Mouse (Mus musculus): Measurements from ENCODE around the gene Spred2. TPM values are rescaled to one million over a fixed set of nuclear protein-coding genes. Genes with fewer than 3 reads are reported as not detected.

Spred2 gene
- polyA plus RNA-seq, 1 experiment from 2014 or later = 6.7 TPM

DNA sequence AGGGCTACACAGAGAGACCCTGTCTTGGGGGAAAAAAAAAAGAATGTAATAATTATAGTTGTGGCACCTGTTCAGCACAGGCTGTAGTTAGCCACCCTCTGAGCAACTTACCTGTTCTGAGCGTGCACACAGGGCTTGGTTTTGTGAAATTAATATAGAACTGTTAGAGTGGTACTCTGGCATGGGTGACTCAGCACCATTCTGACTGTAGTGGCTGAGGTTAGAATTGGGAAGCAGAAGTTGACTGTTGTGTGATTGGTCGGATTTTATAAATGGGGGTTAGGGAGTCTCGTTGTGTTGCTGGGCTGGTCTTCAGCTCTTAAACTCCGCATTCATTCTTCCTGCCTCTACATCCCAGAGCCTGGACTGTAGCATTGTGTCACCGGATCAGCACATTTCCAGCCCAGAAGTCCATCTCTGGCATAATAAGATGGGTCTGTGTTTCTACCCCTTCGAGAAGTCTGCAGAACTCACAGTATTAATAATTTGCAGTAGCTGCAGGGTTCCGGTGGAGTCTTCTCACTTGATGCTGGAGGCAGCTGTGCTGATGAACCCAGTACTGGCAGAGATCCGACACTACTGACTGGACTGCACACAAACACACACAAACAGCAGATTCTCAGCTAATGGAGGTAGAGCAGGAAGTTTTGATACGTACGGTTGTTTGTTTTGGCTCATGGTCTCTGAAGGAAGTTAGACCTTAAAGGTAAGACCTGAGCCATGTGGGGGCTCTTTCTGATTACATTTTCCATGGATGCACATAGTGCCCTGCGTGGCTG, 5.1 kb downstream of the Spred2 start:
- Histone ChIP-seq H3K27me3 (ENCODE audit: insufficient read depth, poor library complexity, severe bottlenecking) (no peaks in the 10 kb centered on the region), H3K27ac (no peak overlapping the region), H3K4me3 (no peak overlapping the region), H3K36me3 (no peaks in the 10 kb centered on the region), H3K9me3 (no peaks in the 10 kb centered on the region), H3K4me1 (peaks cover 26% of the 10 kb centered on the region)
- no peak for DNase-seq (ENCODE audit: low spot score)
- 80% methylated on average over 11 of the region's 11 CpGs for WGBS

DNA sequence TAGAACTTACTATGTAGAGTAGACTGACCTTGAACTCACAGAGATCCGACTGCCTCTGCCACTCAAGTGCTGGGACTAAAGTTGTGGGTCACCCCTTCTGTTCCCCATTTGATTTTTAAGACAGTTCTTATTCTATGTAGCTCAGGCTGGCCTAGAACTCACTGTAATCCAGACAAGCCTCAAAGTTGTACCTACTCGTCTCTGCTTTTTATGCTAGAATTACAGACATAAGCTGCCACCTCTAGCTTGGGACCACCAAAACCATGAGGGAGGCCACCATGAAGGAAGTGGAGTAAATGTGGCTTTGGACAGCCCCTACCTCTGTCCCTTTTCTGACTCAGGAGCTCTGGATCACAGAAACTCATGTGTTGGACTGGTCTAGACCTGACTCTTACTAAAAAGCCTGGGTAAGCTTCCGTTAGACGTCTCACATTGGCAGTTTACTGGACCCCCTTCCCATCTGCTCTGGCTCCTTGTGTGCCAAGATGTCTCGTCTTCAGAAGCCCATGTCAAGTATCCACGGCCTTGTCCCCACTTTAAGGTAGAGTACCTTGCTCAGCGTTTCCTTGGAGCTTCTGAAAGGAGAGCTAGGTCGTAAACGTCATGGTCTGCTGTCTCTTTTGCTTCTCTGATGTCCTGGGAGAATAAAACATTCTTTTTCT, 7.5 kb downstream of the Spred2 start:
- H3K27ac ChIP-seq = no peak overlapping the region
- H3K27me3 ChIP-seq (ENCODE audit: insufficient read depth, poor library complexity, severe bottlenecking) = no peaks in the 10 kb centered on the region
- 88% methylated on average over 9 of the region's 9 CpGs for WGBS
- H3K36me3 ChIP-seq = no peaks in the 10 kb centered on the region
- no peak for DNase-seq (ENCODE audit: low spot score)
- H3K4me3 ChIP-seq = no peak overlapping the region
- H3K9me3 ChIP-seq = no peaks in the 10 kb centered on the region
- peaks cover 39% of the 10 kb centered on the region for H3K4me1 ChIP-seq

DNA sequence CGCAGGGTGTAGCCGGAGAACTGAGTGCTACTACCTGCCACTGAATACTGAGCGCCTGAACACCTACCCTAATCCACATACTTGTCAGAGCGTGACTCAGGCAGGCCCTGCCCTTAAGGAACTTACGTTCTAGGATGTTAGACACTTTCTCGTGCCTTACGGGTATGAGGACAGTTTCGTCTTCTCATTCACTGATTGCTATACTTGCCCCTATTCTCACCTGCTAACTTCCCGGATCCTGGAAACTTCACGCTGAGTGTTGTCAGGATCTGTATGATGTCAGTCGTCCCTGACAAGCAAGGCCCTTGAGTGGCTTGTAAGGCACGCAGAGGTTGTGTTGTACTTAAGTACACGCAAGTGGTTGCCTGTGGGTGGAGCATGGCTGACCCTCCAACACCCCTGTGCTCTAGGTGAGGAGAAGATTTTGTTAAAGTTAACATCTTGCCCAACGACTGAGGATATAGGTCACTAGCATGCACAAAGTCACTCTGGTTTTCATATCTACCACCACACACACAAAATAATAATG, 8.9 kb downstream of the Spred2 start:
- H3K36me3 ChIP-seq = no peaks in the 10 kb centered on the region
- no peak overlapping the region for H3K27ac ChIP-seq
- WGBS = 59% methylated on average over 14 of the region's 14 CpGs
- no peak for DNase-seq (ENCODE audit: low spot score)
- no peaks in the 10 kb centered on the region for H3K9me3 ChIP-seq
- H3K27me3 ChIP-seq (ENCODE audit: insufficient read depth, poor library complexity, severe bottlenecking) = no peaks in the 10 kb centered on the region
- H3K4me1 ChIP-seq = peaks cover 44% of the 10 kb centered on the region
- no peak overlapping the region for H3K4me3 ChIP-seq

DNA sequence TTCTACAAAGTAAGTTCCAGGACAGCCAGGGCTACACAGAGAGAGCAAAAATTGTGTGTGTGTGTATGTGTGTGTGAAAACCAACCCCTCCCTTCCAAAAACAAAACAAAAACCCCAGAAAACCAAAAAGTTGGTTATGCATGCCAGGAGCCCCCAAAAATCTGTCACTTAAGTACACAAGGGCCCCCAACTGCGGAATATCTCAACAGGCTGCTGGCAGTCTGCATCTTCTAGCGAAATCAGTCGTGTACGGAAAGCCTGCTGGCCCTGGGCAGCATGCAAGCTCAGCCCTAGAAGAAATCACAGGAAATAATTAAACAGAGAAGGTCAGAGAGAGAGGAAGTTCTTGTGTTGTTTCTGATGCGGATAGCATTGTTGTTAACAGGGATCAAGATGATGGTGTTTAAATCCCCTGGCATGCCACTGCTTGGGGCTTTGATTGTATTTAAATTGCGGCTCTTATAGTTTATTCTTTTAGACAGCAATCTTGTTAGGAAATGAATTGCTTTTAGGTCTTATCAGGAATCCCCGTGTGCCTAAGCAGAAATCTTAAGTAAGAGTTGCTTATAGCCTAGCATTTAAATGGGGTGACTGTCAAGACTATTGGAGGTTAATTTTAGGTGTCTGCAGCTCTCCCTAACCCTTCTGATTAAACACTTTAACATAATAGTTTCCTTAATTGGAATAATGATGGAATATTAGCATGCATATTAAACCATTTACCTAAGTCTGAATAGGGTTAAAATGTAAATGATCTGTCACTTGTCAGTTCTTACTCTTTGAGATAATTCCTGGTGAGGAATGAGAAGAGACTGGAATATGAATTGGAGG, 11.6 kb downstream of the Spred2 start:
- peaks cover 7% of the 10 kb centered on the region for H3K36me3 ChIP-seq
- H3K4me1 ChIP-seq = peaks cover 59% of the 10 kb centered on the region
- H3K9me3 ChIP-seq = no peaks in the 10 kb centered on the region
- H3K27ac ChIP-seq = peak overlapping the region; percentile 72
- peak overlapping the region; percentile 27 for H3K4me3 ChIP-seq
- 30% methylated on average over 7 of the region's 7 CpGs for WGBS
- H3K27me3 ChIP-seq (ENCODE audit: insufficient read depth, poor library complexity, severe bottlenecking) = no peaks in the 10 kb centered on the region
- DNase-seq (ENCODE audit: low spot score) = no peak

DNA sequence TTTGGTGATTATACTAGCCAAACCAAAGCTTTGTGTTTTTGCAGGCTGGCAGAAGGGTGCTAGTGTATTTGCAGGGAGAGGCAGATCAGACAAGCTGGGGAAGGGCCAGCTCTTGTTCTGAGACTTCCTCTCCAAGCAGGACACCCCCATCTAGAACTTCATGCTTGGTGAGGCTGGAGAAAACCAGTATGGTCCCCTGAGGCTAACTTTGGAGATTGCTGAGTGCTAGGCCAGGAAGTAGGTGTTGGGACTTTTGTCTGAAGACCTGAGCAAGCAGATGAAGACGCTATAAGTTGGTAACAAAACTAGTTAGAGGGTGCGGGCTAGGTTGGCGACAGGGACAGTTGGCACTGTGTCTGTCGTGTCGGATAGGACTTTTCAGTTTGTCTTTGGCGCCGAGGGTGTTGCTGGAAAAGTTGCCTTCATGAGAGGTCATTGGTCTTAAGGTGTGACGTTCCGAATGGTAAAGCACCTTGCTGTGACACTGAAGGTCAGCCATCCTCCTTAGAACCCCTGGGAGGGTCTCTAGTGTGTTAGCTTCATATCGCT, 14.4 kb downstream of the Spred2 start:
- no peak overlapping the region for H3K27ac ChIP-seq
- H3K4me1 ChIP-seq = peaks cover 71% of the 10 kb centered on the region
- WGBS = 93% methylated on average over 10 of the region's 10 CpGs

DNA sequence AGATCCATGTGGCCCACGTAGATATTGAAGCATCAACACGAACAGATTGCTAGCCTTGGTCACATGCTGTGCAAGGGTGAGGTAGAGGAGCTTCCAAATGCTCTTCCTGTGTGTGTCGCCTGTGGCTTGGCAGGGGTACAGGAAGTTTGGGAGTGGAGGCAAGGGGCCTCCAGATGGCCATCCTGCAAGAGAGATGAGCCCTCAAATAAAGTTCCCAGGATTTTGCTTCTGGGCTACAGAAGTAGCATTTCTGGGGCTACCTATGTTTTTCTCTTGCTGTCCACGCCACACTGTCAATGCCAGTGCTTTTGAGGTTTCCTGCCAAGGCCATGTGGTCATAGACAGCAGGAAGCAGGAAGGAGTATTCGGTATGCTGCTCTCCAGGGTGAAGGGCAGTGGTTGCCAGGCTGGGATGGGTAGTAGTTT, 15.1 kb downstream of the Spred2 start:
- no peak for DNase-seq (ENCODE audit: low spot score)
- no peak overlapping the region for H3K27ac ChIP-seq
- H3K4me3 ChIP-seq = no peak overlapping the region
- 65% methylated on average over 5 of the region's 5 CpGs for WGBS
- H3K4me1 ChIP-seq = peaks cover 71% of the 10 kb centered on the region
- no peaks in the 10 kb centered on the region for H3K27me3 ChIP-seq (ENCODE audit: insufficient read depth, poor library complexity, severe bottlenecking)
- H3K36me3 ChIP-seq = peaks cover 15% of the 10 kb centered on the region
- no peaks in the 10 kb centered on the region for H3K9me3 ChIP-seq

More for the DNA sequence above, 14.4 kb downstream of the Spred2 start:
- no peaks in the 10 kb centered on the region for H3K9me3 ChIP-seq
- H3K36me3 ChIP-seq = peaks cover 8% of the 10 kb centered on the region
- DNase-seq (ENCODE audit: low spot score) = no peak
- H3K4me3 ChIP-seq = no peak overlapping the region
- no peaks in the 10 kb centered on the region for H3K27me3 ChIP-seq (ENCODE audit: insufficient read depth, poor library complexity, severe bottlenecking)

DNA sequence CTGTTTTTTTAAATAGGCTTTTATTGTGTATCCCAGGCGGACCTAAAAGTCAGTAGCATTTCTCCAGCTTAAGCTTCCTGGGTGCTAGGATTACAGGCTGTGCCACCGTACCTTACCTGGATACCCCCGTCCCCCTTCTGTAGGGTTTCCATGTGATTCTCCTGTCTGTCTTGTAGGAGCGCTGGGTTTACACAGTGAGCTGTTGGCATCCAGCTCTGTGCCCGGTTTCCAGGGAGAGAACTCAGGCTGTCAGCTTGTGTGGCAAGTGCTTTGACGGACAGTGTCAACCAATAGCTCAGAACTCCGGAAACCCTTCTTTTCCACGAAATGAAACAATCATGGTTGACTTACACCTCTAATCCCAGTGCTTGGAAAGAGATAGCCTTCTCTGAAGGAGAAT, 15.7 kb downstream of the Spred2 start:
- no peak overlapping the region for H3K27ac ChIP-seq
- no peak for DNase-seq (ENCODE audit: low spot score)
- peaks cover 20% of the 10 kb centered on the region for H3K36me3 ChIP-seq
- no peaks in the 10 kb centered on the region for H3K27me3 ChIP-seq (ENCODE audit: insufficient read depth, poor library complexity, severe bottlenecking)
- no peak overlapping the region for H3K4me3 ChIP-seq
- 90% methylated on average over 8 of the region's 8 CpGs for WGBS
- H3K4me1 ChIP-seq = peaks cover 71% of the 10 kb centered on the region
- H3K9me3 ChIP-seq = no peaks in the 10 kb centered on the region

DNA sequence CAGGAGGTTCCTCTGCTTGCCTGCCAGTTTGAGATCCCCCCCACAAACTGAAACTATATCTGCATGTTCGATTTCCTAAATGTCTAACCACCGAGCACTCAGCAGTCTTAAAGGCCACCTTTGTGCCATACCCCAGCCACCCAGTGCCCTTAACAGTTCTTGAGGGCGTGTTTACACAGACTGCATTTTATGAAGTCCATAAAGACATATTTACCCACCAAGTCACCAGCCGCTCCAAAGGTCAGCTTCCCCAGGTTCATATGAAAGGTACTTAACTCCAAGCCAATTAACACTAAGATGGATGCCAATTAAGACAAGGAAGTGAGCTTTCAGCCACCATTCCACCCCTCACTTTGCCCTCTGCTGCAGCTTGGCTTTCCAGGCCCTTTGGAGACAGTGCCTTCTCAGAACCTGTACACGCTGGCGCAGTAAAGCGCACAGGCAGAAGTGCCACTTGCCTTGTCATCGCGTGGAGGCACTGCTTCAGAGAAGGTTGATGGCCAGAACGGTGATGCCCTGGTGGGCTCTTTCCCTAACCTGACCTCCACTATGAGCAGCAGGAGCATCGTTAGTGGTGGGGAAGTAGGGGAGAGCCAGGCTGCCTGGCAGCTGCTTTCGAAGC, 17.1 kb downstream of the Spred2 start:
- no peak for DNase-seq (ENCODE audit: low spot score)
- WGBS = 86% methylated on average over 12 of the region's 12 CpGs
- no peaks in the 10 kb centered on the region for H3K9me3 ChIP-seq
- H3K27ac ChIP-seq = no peak overlapping the region
- H3K4me1 ChIP-seq = peaks cover 57% of the 10 kb centered on the region
- H3K36me3 ChIP-seq = peaks cover 32% of the 10 kb centered on the region
- H3K4me3 ChIP-seq = no peak overlapping the region
- no peaks in the 10 kb centered on the region for H3K27me3 ChIP-seq (ENCODE audit: insufficient read depth, poor library complexity, severe bottlenecking)

DNA sequence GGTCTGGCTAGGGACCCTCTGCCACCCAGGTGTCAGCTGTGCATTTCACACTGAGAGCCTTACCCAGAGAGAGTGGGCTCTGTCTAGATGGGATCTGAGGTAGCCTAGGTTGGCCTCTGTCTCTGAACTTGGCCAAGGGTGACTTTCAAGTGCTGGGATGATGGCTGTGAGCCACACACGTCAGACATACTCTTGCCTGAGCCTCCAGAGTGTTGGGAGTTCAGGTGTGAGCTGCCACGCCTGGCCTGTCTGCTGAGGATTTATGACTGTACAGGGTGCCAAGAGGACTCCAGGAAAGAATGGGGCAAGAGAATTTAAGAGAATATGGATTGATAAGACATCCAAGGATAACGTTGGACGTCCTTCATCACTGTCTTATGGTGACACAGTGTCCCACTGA, 17.8 kb downstream of the Spred2 start:
- Histone ChIP-seq H3K4me3 (no peak overlapping the region), H3K36me3 (peaks cover 32% of the 10 kb centered on the region), H3K9me3 (no peaks in the 10 kb centered on the region), H3K27ac (no peak overlapping the region), H3K27me3 (ENCODE audit: insufficient read depth, poor library complexity, severe bottlenecking) (no peaks in the 10 kb centered on the region), H3K4me1 (peaks cover 50% of the 10 kb centered on the region)
- DNase-seq (ENCODE audit: low spot score) = no peak
- 80% methylated on average over 4 of the region's 4 CpGs for WGBS

DNA sequence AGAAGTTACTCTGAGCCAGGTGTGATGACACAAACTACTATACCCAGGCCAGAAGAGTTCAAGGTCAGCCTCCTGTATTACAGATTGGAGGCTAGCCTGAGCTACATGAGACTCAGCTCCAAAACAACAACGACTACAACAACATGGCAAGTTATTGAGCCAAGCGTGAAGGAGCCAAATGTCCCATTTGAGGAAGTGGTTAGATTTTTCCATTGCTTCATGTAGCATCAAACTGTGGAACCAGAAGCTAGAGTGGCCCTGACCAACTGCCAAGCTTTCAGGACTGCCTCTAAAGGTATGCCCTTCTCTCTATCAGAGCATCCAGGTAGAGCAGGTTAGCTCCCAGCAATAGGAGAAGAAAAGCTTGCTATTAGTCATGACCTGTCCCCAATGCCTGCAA, 19.6 kb downstream of the Spred2 start:
- peaks cover 58% of the 10 kb centered on the region for H3K4me1 ChIP-seq
- WGBS = 90% methylated on average over 2 of the region's 2 CpGs
- H3K9me3 ChIP-seq = no peaks in the 10 kb centered on the region
- H3K27me3 ChIP-seq (ENCODE audit: insufficient read depth, poor library complexity, severe bottlenecking) = no peaks in the 10 kb centered on the region
- peaks cover 32% of the 10 kb centered on the region for H3K36me3 ChIP-seq
- no peak overlapping the region for H3K4me3 ChIP-seq
- H3K27ac ChIP-seq = no peak overlapping the region
- DNase-seq (ENCODE audit: low spot score) = no peak

DNA sequence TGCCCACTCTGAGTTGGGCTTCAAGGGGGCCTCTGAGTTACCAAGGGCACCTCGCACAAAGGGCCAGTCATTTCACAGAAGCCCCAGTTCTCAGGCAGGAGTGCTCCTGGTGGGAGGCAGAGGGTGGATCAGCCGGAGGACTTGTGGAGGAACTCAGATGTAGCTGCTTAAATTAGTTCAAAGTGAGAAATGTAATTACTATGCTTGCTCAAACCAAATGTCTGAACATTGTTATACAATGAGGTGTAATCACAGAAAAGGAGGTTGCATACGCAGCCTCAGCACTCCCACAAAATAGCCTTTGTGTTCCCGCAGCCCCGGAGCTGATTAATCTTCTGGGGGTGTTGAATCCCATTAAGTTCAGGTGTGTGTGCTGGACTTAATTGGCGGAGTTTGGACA, 20.5 kb downstream of the Spred2 start:
- H3K4me1 ChIP-seq = peaks cover 60% of the 10 kb centered on the region
- H3K36me3 ChIP-seq = peaks cover 32% of the 10 kb centered on the region
- WGBS = 85% methylated on average over 6 of the region's 6 CpGs
- no peak overlapping the region for H3K27ac ChIP-seq
- no peaks in the 10 kb centered on the region for H3K27me3 ChIP-seq (ENCODE audit: insufficient read depth, poor library complexity, severe bottlenecking)
- no peak for DNase-seq (ENCODE audit: low spot score)
- H3K4me3 ChIP-seq = no peak overlapping the region
- H3K9me3 ChIP-seq = no peaks in the 10 kb centered on the region

DNA sequence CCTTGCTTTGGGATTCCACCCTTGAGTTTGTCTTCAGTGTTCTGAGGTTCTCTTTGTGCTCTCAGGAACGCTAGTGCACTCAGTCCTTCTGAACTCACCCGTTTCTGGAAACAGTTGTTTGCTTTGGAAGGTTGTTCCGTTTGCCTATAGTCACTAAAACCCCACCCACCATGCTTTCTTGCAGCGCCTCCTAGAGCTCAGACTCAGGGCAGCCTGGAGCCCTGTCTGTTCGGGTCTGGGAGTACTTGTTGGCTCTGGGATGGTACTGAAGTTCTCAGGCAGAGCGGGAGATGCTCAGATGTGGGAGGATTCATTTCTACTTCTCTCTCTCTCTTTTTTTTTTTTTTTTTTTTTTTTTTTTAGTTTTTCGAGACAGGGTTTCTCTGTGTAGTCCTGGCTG, 22.5 kb downstream of the Spred2 start:
- no peak overlapping the region for H3K27ac ChIP-seq
- H3K4me3 ChIP-seq = no peak overlapping the region
- 89% methylated on average over 6 of the region's 7 CpGs for WGBS
- DNase-seq (ENCODE audit: low spot score) = no peak
- H3K36me3 ChIP-seq = peaks cover 24% of the 10 kb centered on the region
- H3K4me1 ChIP-seq = peaks cover 60% of the 10 kb centered on the region
- H3K9me3 ChIP-seq = no peaks in the 10 kb centered on the region
- no peaks in the 10 kb centered on the region for H3K27me3 ChIP-seq (ENCODE audit: insufficient read depth, poor library complexity, severe bottlenecking)

Measured in heart, embryonic 10.5 days (tissue).